Mouse (Mus musculus) heart, postnatal 25 days (tissue): ENCODE data around the gene Klhdc7b. TPM values are rescaled to one million over a fixed set of nuclear protein-coding genes. Genes with fewer than 3 reads are reported as not detected.

ENCODE experiments used
- DNase-seq: peaks from one replicate; pipeline ENCODE4 v3.0.0; 2022; ENCODE audit warnings: low spot score
- intact Hi-C: fragments of 180-260 bp; cut with DNase I; formaldehyde crosslinking; loops from one replicate; pipeline ENCODE4 v1.15.1; 2025
- total RNA-seq, 2 experiments: library from RNA; stranded (reverse); gene quantifications; 2 replicates each; pipeline ENCODE4 v1.2.3; 2021

The Klhdc7b gene
- total RNA-seq, 2 experiments from 2014 or later = not detected

DNA sequence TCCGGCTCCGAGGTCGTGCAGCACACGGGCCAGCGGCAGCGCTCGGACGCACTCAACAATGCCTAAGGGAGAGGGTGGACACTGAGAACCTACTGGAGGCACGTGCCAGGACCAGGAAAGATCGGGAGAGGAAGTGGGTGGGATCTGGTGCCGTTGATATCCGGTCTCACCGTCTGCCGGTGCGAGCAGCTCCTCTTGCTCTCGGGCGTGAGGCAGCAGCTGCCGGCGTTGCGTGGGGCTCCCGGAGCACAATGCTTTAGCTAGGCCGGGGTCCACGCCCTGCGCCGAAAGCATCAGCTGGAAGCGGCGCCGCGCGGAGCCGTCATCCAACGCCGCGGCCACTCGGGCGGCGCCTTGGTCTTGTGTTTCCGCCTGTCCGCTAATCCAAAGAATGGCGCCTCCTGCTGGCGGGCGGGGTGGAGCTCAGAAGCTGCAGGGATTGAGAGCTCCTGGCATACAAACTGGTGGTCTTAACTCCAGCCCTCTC lies 10.9 kb upstream of the Klhdc7b start, which contains the start of gene Sco2:
TSS of gene Sco2 (minus strand) at position 85 of the 487 bp plus-strand sequence.
- DNase-seq = peak; percentile 75
- intact Hi-C loops = loop anchor here (5.0 kb wide), 1 partner anchor 93 kb away; no protein-coding TSS in a partner anchor

DNA sequence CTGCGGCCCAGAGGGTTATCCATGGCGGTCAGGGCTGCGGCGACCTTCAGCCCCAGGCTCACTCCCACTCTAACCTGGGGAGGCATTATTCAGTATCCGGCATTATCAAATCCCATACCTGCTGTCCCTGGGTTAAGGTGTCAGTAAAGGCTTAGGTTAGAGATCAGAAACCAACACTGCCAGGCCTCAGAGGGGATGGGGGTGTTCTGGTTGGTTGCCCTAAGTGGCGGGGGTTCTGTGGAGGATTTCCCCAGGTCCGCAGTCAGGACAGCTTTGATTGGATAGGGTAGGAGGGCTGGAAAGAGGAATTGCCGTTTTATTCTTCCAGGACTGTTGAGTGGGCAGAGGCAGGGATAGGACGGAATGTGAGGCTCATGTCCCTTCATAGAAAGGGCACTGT lies 10.4 kb upstream of the Klhdc7b start:
- intact Hi-C loops = loop anchor here (5.0 kb wide), 1 partner anchor 93 kb away; no protein-coding TSS in a partner anchor

DNA sequence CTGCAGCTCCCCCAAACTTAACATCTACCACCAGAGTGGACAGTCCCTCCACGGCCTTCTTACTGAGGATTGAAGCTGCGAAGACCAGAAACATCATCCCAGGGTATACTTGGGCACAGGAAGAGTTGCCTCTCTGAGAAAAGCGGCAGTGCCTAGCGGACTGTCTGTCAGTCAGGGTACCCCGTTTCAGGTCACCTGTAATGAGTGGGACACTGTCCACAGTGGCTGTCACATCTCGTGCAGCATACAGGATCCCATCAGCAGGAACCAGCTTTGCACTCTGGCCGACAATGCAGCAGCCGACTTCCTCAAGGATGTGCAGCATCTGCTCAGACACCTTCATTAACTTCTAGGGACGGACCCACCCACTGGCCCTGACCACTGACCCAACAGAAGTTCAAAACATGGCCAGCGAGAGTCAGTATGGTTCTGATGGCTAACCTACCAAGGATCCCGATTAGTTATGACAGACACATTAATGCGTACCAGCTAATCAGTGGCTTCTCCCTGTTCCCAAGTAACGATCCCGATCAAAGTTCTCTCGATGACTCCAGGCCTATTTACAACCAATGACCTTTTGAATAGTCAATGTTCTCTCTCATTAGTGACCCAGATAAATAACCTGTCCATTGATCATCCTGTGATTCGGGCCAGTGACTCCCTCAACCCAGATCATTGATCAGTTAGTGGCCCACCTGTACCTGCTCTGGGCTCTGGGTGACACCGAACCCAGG lies 9.7 kb upstream of the Klhdc7b start:
- intact Hi-C loops = loop anchor here (5.0 kb wide), 1 partner anchor 92 kb away; no protein-coding TSS in a partner anchor
- DNase-seq = no peak

More for the DNA sequence above, 10.4 kb upstream of the Klhdc7b start:
- DNase-seq = no peak

DNA sequence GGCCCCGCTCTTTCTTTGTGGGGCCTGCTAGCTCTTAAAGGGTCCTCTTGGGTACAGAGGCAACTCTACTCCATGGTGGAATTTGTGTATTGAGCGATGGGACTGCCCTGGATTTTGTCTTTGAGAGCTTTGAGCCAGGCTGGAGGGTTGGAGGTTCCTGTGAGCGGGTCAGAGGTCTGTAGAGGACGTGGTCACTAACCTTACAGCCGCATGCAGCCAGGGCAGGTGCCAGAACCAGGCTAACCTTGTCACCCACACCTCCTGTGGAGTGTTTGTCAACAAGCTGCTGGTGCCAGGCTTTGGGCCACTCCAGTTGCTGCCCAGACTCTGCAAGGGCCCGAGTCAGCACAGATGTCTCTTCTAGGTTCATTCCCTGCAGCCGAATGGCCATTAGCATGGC lies 8.7 kb upstream of the Klhdc7b start:
- intact Hi-C loops = loop anchor here (2.0 kb wide), 1 partner anchor 53 kb away; the partner anchor contains the start of genes C730034F03Rik, Chkb and Gm44502
- no peak for DNase-seq

DNA sequence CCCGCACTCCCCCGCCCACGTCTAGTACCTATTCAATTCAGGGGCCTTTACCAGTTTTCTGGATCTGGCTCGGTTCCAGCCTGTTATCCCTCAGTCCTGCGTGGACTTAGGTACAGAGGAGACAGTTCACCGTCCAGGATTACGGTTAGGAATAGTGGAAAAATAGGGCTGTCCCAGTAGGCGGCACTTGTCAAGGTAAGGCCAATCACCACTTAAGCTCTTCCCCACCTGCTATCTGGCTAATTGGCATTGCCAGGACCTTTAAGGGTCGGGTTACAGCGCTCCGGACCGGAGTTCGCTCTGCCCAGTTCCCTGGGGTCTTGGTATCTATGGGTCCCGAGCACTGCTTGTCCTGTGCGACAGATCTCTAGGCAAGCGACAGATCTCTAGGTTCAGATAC lies 7.8 kb upstream of the Klhdc7b start, which contains the start of gene Tymp:
TSS of gene Tymp (minus strand) at position 83 of the 400 bp plus-strand sequence.
- intact Hi-C loops = loop anchor here (2.0 kb wide), 1 partner anchor 52 kb away; the partner anchor contains the start of genes C730034F03Rik, Chkb and Gm44502

DNA sequence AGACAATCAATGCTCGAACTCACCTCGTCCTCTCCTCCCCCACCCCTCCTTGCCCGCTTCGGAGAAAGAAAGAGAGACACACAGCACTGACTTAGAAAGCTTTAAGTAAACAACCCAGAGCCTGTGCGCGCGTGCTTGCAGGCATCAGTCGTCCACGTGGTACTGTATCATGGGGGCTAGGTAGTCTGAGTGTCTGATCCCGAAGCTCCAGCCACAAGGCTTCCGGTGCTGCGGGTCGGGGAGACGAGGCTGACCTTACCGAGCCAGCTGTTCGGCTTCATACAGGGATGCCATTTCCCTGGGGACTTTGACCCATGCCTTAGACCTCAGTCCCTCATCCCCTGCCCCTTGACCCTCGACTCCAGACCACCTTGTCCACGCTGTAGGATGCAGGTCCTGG lies 7.4 kb upstream of the Klhdc7b start:
- intact Hi-C loops = loop anchor here (2.0 kb wide), 1 partner anchor 51 kb away; the partner anchor contains the start of genes C730034F03Rik, Chkb and Gm44502
- DNase-seq = no peak

More for the DNA sequence above, 7.8 kb upstream of the Klhdc7b start, which contains the start of gene Tymp:
- DNase-seq = no peak

DNA sequence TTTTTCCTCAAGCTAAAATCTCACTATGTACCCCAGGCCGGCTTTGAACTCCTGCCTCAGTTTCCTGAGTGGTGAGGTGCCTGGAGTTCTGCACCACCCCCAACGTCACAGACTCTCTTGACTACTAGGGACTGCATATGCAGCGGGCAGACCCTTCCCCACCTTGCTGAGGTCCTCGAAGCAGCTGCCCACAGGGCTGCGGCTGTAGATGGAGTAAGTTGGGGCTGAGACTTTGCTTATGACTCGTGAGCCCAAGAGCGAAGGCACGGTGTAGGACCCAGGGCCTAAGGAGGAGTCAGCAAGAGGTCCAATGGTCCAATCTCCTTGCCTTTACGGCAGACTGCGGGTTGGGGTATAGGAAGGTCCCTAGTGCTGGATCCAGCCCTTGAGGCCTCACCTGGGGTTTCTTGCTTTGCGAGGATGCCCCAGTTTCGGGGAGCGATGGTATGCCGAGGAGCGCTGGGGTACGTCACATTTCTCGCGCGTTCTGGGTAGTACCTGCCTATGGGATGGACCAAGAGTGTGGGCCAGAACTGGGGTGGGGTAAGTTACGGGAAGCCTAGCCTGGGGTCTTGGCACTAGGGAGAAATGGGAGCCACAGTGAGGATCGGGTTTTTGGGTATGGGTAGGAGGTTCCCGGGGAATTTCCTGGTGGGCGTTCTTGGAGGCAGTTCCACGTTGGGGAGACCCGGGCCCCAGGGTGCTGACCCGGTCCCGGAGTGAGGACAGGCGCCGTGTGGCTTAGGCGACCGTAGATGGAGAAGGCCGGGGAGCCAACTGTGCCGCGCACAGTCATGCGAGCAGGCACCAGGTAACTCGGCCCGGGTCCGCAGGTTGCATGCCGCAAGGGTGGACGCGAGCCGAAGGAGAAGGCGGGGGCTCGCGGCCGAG lies 6.5 kb upstream of the Klhdc7b start:
- intact Hi-C loops = loop anchor here (2.0 kb wide), 1 partner anchor 51 kb away; the partner anchor contains the start of genes C730034F03Rik, Chkb and Gm44502
- no peak for DNase-seq

DNA sequence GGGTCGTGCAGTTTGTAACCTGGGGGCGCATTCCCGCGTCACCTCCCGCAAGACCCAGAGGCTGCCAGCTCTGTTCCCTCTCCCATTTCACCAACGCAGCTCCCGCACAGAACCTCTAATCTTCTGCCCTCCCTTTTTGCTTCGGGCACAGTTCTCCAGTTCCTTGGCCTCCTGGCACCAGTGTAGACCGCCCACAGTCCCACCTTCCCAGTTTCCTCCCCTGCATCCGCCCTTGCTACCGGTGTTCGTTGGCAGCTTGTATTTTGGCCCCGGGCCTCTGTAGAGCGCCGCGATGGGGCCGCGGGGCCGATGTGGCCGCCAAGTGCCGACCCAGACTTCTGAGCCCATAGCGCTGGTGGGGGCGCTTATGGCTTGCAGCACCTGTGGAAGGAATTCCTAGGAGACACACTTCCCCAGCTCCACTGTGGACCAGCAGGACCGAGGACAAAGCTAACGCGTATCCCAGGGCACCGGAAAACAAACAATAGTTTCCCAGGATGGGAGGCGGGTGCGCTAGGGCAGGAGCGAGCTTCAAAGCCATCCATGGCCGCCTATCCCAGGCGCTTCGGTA lies 5.8 kb upstream of the Klhdc7b start, which contains the start of gene Odf3b:
TSS of gene Odf3b (minus strand) at position 452 of the 571 bp plus-strand sequence.
- intact Hi-C loops = no loop called here
- peak; percentile 34 for DNase-seq

DNA sequence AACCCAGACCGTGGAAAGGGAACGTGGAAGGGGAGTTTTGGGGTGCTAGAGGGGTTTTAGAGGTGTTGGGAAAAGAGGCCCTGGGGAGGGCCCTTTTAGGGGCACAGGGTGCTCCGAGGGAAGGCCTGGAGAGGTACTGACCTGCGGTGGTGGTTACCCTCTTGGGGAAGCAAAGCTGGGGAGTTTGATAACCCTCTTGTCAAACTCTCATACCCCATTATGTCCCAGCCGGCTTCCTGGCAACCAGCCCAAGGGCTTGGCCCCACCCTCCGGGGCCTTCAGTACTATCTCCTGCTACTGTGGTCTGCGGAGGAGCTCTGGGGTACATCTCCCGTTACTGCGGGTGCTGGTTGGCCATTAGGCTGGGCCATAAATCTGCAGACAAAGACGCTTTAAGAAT lies 5.3 kb upstream of the Klhdc7b start:
- no peak for DNase-seq
- intact Hi-C loops = no loop called here

DNA sequence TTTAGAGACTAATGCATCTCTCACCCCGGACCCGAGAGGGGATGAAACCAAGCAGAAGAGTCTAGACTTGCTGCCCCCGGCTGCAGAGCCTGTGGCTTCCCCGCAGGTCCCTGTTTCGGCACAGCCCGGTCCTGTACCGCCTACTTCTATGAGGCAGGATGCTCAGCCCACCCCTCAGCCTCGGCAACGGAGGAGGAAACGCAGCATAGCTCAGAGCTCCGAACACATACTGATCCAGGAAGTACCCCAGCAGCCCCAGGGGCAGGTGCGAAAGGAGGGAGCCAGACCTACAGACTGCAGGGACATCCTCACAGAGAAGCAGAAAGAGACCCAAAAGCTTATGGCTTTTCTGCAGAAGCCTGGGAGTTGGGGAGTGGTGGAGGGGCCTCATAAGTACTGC lies 2.4 kb downstream of the Klhdc7b start:
- intact Hi-C loops = no loop called here
- DNase-seq = no peak

DNA sequence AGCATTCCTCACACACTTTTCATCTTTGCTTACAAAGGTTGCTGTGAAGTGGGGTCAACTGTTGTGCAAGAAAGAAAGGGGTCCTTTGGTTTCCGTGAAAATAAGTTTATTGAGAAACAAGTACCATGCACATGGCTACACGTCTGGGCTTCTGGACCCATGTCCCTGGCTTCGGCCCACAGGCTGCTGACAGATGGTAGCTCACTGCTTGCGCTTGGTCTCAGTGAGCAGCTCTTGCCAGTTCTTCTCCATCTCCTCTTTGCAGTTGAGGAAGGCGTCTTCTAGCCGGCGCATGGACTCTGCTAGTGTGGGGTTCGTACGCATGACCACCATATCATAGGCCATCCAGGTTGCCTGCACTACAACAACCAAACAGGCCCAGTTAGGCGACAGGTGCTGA lies 5.4 kb downstream of the Klhdc7b start:
- intact Hi-C loops = no loop called here

DNA sequence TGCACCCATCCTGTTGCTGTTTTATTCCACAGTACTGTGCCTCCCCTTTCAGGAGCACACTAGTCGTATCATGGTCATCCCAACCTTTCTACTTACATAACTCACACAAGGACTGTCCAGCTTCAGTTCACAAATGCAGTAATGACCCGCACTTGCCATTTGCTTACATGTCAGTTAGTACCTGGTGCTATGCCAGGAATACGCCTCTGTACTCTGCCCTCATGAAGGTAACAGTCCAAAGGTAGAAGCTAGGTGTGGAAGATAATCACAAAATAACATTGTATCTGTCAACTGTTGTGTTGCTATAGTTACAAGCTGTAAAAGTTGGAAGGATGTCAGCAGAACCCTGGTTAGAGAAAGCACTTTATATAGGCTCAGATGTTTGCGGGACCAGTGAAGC lies 12.2 kb downstream of the Klhdc7b start:
- DNase-seq = no peak
- intact Hi-C loops = no loop called here

More for the DNA sequence above, 5.4 kb downstream of the Klhdc7b start:
- no peak for DNase-seq

DNA sequence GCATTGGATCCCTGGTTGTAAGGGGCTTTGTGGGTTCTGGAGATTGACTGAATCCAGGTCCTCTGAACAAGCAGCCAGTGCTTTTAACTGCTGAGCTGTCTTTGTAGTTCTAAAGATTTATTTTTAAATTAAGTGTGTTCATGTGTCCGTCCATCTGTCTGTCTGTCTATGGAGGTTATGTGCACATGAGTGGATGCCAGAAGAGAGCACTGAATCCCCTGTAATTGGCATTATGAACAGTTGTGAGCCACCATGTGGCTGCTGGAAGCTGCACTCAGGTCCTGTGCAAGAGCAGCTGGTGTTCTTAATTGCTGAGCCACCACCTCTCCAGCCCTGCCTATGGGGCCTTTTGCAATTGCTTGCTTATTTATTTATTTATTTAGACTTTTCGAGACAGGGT lies 13.4 kb downstream of the Klhdc7b start:
- intact Hi-C loops = no loop called here

DNA sequence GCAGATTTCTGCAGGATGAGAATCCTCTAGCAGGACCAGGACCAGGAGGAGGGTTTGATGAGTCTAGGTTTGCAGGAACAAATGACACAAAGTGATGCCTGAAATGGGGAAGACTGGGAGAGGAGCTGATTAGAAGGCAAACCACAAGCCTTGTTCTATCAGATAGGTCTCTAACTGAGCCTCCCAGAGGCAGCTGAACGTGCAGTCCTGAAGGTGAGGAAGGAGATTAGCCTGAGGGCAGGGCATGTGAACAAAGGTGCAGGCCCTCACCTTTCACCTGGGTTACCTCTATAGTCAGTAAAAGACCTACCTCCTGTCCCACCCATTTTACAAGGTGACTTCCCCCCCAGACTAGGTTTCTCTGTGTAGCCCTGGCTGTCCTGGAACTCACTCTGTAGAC lies 15.0 kb downstream of the Klhdc7b start:
- intact Hi-C loops = no loop called here
- DNase-seq = no peak

More for the DNA sequence above, 13.4 kb downstream of the Klhdc7b start:
- no peak for DNase-seq

DNA sequence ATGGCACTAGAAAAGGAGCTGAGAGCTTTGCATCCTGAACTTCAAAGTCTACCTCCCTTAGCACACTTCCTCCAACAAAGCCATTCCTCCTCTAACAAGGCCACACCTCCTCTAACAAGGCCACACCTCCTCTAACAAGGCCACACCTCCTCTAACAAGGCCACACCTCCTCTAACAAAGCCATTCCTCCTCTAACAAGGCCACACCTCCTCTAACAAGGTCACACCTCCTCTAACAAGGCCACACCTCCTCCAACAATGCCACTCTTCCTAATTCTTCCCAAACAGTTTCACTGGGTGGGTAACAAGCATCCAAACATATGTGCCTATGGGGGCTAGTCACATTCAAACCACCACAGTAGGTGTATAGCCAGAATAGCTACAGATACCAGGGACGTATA lies 17.8 kb downstream of the Klhdc7b start:
- intact Hi-C loops = no loop called here
- DNase-seq = no peak

DNA sequence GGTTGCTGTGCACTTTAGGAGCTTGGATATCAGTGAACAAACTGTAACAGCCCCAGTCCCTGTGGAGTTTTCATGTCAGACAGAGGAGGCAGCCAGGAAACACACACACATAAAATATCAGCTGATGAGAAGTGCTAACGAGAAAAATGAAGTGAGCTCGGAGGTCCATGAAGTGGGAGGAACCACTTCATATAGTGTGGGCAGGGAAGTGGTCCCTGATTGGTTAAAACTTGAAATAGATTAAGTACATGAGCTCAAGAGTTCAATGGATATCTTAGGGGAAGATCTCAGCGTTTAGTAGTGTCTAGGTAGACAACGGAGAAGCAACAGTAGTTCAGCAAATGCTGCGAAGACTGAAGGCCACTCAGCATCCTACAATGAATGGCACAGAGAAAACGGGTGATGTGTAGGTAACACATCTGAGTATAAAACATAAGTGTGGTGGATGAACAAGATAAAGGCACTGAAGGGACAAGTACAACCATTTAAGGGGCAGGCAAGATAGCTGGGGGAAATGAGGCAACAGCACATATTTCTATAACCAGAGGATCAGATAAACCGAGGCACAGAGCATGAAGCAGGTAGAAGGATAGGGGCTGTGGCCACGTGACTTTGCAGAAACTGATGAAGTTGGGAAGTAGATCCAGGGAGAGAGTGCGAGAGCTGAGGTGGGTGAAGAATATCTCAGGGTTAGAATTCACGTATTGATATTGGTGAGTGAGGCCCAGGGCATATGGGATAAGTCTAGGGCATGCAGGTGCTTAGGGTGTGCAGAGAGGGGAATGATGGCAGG lies 20.3 kb downstream of the Klhdc7b start:
- intact Hi-C loops = no loop called here
- DNase-seq = no peak

DNA sequence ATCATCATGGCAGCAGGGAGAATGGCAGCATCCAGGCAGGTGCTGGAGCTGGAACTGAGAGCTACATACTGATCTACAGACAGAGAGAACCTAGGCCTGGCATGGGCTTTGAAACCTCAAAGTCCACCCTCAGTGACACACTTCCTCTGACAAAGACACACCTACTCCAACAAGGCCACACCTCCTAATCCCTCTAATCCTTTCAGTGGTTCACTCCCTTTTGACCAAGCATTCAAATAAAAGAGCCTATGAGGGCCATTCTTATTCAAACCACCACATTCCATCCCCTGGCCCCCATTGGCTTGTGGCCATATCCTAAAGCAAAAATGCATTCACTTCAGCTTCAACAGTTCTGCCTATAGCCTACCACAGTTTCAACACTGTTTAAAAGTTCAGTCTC lies 22.0 kb downstream of the Klhdc7b start:
- intact Hi-C loops = no loop called here
- no peak for DNase-seq

DNA sequence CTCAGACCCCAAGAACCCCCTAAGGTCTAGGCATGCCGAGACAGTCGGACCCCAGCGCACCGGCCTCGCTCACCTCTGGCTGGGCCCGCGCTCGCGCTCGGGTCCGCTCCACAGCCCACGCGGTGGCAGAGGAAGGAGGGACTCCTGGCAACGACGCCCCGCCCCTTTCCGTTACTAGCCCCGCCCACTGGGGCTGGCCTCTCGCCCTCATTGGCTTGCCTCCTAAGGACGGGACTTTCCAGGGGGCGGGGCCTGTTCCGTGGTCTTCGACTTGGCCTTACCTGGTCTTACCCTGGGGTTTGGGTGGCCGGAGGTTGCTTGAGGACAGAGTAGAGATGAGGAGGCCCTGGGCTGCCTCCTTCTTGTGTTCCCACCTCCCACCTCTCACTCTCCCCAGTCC lies 25.4 kb downstream of the Klhdc7b start, which contains the start of gene Syce3:
TSS of gene Syce3 (minus strand) at position 386 of the 400 bp plus-strand sequence.
- intact Hi-C loops = no loop called here
- DNase-seq = no peak

DNA sequence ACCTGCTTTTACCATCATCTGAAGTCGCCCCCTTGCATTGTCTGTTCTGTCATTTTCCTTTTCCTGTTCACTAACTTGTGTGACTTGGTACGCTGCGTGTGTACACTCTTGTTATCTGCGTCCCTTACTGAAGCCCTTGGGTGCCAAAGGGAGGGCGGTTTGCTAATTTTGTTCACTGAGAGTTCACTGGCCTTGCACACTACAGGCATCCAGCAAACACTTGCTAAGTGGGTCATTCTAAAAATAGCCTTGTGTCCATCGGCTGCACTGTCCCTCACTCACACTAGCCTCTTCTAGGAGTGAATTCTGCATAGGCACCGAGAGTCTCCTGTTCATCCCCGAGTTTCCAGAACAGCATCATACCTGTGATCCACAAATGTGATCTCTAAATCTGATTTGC lies 30.6 kb downstream of the Klhdc7b start:
- intact Hi-C loops = no loop called here
- no peak for DNase-seq
